Mouse (Mus musculus) olfactory bulb, adult 2 months (tissue): ENCODE measurements at regions not wholly inside any gene's neighbourhood (a gene's known extent, or its start where the extent isn't known, plus 50 kb on each side); places are given as distances from the start of the nearest gene placed in this dataset.

Experiments used
- CTCF ChIP-seq: fragments of 200-500 bp; IDR thresholded peaks from 2 replicates; pipeline ENCODE4 v1.5.1; 2012; ENCODE audit warnings: low read depth, mild to moderate bottlenecking, low read length, moderate library complexity; ENCODE audit not compliant: insufficient read depth
- POLR2A ChIP-seq: fragments of 200-500 bp; IDR thresholded peaks from 2 replicates; pipeline ENCODE4 v1.6.1; 2012; ENCODE audit warnings: mild to moderate bottlenecking, low read depth, low read length, moderate library complexity; ENCODE audit not compliant: insufficient read depth

- TF ChIP-seq CTCF: no peak
- no peak for TF ChIP-seq POLR2A
Measured at GRCm38 (mm10) chr3:131718761-131719160, 154.2 kb downstream of the Papss1 start.
